Mouse (Mus musculus) CD4-positive naive resting alpha-beta T cell, adult 57 days (primary cell): ENCODE data around the gene Unk. TPM values are rescaled to one million over a fixed set of nuclear protein-coding genes. Genes with fewer than 3 reads are reported as not detected.

ENCODE experiments used
- total RNA-seq: library from RNA; stranded (reverse); gene quantifications from one replicate; pipeline ENCODE4 v1.2.4, GENCODE M21; 2023

Gene Unk
- 58.6 TPM for total RNA-seq

GRCm38 (mm10) chr11:116030088-116030897 is at the start of gene Unk:
Gene Unk (plus strand): TSS chr11:116030322.

GRCm38 (mm10) chr11:116012262-116012947 is 17.7 kb upstream of the Unk start, which contains the start of gene Galk1:
Gene Galk1 (minus strand): TSS chr11:116012719.

GRCm38 (mm10) chr11:116027756-116028155 is 2.4 kb upstream of the Unk start, which contains the start of gene H3f3b:
Gene H3f3b (minus strand): TSS chr11:116027962.

GRCm38 (mm10) chr11:116077446-116078204 is 47.5 kb downstream of the Unk start, which contains the start of gene Unc13d:
Gene Unc13d (minus strand): TSS chr11:116077961.

GRCm38 (mm10) chr11:116086258-116087193 is 56.4 kb downstream of the Unk start, which contains the start of gene Wbp2:
Gene Wbp2 (minus strand): TSS chr11:116086995.

Other genes starting within 250 kb of the Unk start
- gene Caskin2, start 216.7 kb upstream of the Unk start, total RNA-seq: 2.3 TPM
- 18.7 TPM for gene Tsen54, start 215.6 kb upstream of the Unk start, total RNA-seq
- gene Llgl2, start 206.3 kb upstream of the Unk start, total RNA-seq: 25.2 TPM
- not detected for gene Myo15b, start 171.9 kb upstream of the Unk start, total RNA-seq
- not detected for gene Smim5, start 130.4 kb upstream of the Unk start, total RNA-seq
- gene Smim6, start 118.3 kb upstream of the Unk start, total RNA-seq: not detected
- 33.5 TPM for gene Sap30bp, start 97.0 kb upstream of the Unk start, total RNA-seq
- gene Recql5, start 96.8 kb upstream of the Unk start, total RNA-seq: 20.7 TPM
- gene Itgb4, start 55.6 kb upstream of the Unk start, total RNA-seq: 0.59 TPM
- gene Galk1, start 17.6 kb upstream of the Unk start, total RNA-seq: 15.2 TPM
- gene H3f3b, start 2.4 kb upstream of the Unk start, total RNA-seq: 1,631 TPM
- gene Unc13d, start 47.6 kb downstream of the Unk start, total RNA-seq: 85.3 TPM
- 174 TPM for gene Wbp2, start 56.7 kb downstream of the Unk start, total RNA-seq
- 1.8 TPM for gene Trim47, start 96.9 kb downstream of the Unk start, total RNA-seq
- gene Trim65, start 100.8 kb downstream of the Unk start, total RNA-seq: 39.2 TPM
- gene Mrpl38, start 108.5 kb downstream of the Unk start, total RNA-seq: 59.1 TPM
- gene Fbf1, start 137.8 kb downstream of the Unk start, total RNA-seq: 27.4 TPM
- 43.3 TPM for gene Ten1, start 168.5 kb downstream of the Unk start, total RNA-seq
- 24.0 TPM for gene Acox1, start 168.7 kb downstream of the Unk start, total RNA-seq
- gene Evpl, start 207.8 kb downstream of the Unk start, total RNA-seq: 0.44 TPM
- 67.5 TPM for gene Srp68, start 243.9 kb downstream of the Unk start, total RNA-seq